ENCODE assay signal across 12 mouse cellular contexts in the genomic region with DNA sequence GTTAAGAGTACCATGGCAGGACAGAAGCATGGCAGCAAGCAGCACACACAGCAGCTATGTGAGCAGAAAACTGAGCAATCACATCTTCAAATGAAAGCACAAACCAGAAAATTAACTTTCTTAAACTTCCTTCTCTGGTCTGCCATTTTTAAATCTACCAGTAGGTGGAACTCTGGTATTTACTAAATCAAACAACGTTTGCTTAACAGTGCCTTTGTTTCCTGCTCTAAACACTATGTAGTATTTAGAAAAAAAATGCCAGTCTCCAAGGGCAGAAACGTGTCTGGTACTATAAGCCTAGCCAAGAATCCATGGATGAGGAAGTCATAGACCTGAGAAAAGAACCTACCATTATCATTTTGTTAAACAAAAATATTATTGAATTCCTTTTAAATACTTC.
A peak's percentile ranks its signal among the peaks of the same experiment; 100 is the strongest.
DNase-seq lines count a peak whose midpoint lies in the region; ATAC-seq lines count a peak whose summit lies in the region.
"Had no signal": no experiment of that assay in that cellular context is flagged by ENCODE, and none has a peak within 500 bp of the region (broad histone marks: within the 10 kb centered on the region; RNA-seq: fewer than 3 reads in every experiment).

No protein-coding gene starts in this region.

- H3K27ac ChIP-seq in hindbrain, embryonic 14.5 days, result no peak overlapping the region
- H3K27ac ChIP-seq in hindbrain, embryonic 12.5 days, result no peak overlapping the region
- no peak overlapping the region for H3K27ac ChIP-seq in neural tube, embryonic 14.5 days (ENCODE audit: low read depth, low read length)
- H3K27ac ChIP-seq: kidney, postnatal 0 days; limb, embryonic 13.5 days had no signal

- H3K4me2 ChIP-seq in hindbrain, embryonic 14.5 days (replicated peaks), result no peak overlapping the region
- no peak overlapping the region for H3K4me2 ChIP-seq in hindbrain, embryonic 12.5 days (replicated peaks)
- H3K4me2 ChIP-seq in neural tube, embryonic 14.5 days (ENCODE audit: low read depth, low read length), result no peak overlapping the region
- H3K4me2 ChIP-seq: limb, embryonic 13.5 days had no signal

- H3K9ac ChIP-seq in hindbrain, embryonic 14.5 days, result no peak overlapping the region
- H3K9ac ChIP-seq in hindbrain, embryonic 12.5 days, result no peak overlapping the region
- no peak overlapping the region for H3K9ac ChIP-seq in neural tube, embryonic 14.5 days (replicated peaks; ENCODE audit: low read depth, low read length)
- H3K9ac ChIP-seq: limb, embryonic 13.5 days had no signal

- no peak; the same call in 1 of the 2 replicates for ATAC-seq in hindbrain, embryonic 14.5 days (ENCODE audit: low FRiP score)
- no peak for ATAC-seq in hindbrain, embryonic 12.5 days (ENCODE audit: low FRiP score)
- 0 out of 2 replicates have a peak, but pooled peaks have one; percentile 49 for ATAC-seq in neural tube, embryonic 14.5 days (ENCODE audit: low read depth)

- no peaks in the 10 kb centered on the region for H3K36me3 ChIP-seq in hindbrain, embryonic 14.5 days (replicated peaks; ENCODE audit: control insufficient read depth, insufficient read depth)
- H3K36me3 ChIP-seq in hindbrain, embryonic 12.5 days, result no peaks in the 10 kb centered on the region
- H3K36me3 ChIP-seq in neural tube, embryonic 14.5 days (ENCODE audit: control insufficient read depth, insufficient read depth, low read length), result no peaks in the 10 kb centered on the region
- H3K36me3 ChIP-seq: limb, embryonic 13.5 days had no signal

- peak; percentile 63 for DNase-seq in hindbrain, embryonic 14.5 days (ENCODE audit: low spot score)
- no peak for DNase-seq in neural tube, embryonic 10.5 days (ENCODE audit: extremely low spot score, low spot score)
- DNase-seq in brain, embryonic 18.5 days (ENCODE audit: low read depth, low spot score), result peak; percentile 1
- DNase-seq in adrenal gland, adult 8-10 months, result no peak
- DNase-seq in ovary, postnatal 14 days (ENCODE audit: low spot score), result no peak
- DNase-seq: adrenal gland, postnatal 25 days; heart, adult 11 months; thymus, postnatal 14 days had no signal

- 16% methylated on average over 2 of the region's 2 CpGs for WGBS in hindbrain, embryonic 14.5 days
- WGBS in hindbrain, embryonic 12.5 days, result 21% methylated on average over 2 of the region's 2 CpGs
- WGBS in neural tube, embryonic 14.5 days, result 31% methylated on average over 2 of the region's 2 CpGs

- no peaks in the 10 kb centered on the region for H3K4me1 ChIP-seq in hindbrain, embryonic 14.5 days (replicated peaks; ENCODE audit: control insufficient read depth, insufficient read depth, low read length)
- no peaks in the 10 kb centered on the region for H3K4me1 ChIP-seq in hindbrain, embryonic 12.5 days
- H3K4me1 ChIP-seq in neural tube, embryonic 14.5 days (ENCODE audit: control insufficient read depth, insufficient read depth, low read length), result no peaks in the 10 kb centered on the region
- H3K4me1 ChIP-seq: limb, embryonic 13.5 days had no signal

- H3K4me3 ChIP-seq in hindbrain, embryonic 14.5 days (replicated peaks; ENCODE audit: low read length), result no peak overlapping the region
- no peak overlapping the region for H3K4me3 ChIP-seq in hindbrain, embryonic 12.5 days
- no peak overlapping the region for H3K4me3 ChIP-seq in neural tube, embryonic 14.5 days (ENCODE audit: low read depth, low read length)
- H3K4me3 ChIP-seq: limb, embryonic 13.5 days had no signal

- no peaks in the 10 kb centered on the region for H3K27me3 ChIP-seq in hindbrain, embryonic 14.5 days (ENCODE audit: control insufficient read depth, insufficient read depth, low read length)
- H3K27me3 ChIP-seq in hindbrain, embryonic 12.5 days, result no peaks in the 10 kb centered on the region
- no peaks in the 10 kb centered on the region for H3K27me3 ChIP-seq in neural tube, embryonic 14.5 days (ENCODE audit: control insufficient read depth, insufficient read depth, low read length)
- H3K27me3 ChIP-seq: limb, embryonic 13.5 days had no signal

- H3K9me3 ChIP-seq in hindbrain, embryonic 14.5 days (ENCODE audit: control insufficient read depth, low read length), result no peaks in the 10 kb centered on the region
- H3K9me3 ChIP-seq in hindbrain, embryonic 12.5 days (replicated peaks), result no peaks in the 10 kb centered on the region
- H3K9me3 ChIP-seq in neural tube, embryonic 14.5 days (ENCODE audit: control insufficient read depth, low read length), result no peaks in the 10 kb centered on the region
- H3K9me3 ChIP-seq: limb, embryonic 13.5 days had no signal

Comparison
In these comparisons a context has a peak if more than half of its experiments do, and no peak if none do; other contexts are left out.
1. DNase-seq: peak in hindbrain, embryonic 14.5 days (single experiment) and brain, embryonic 18.5 days (single experiment); none in neural tube, embryonic 10.5 days (single experiment), adrenal gland, adult 8-10 months (single experiment) and ovary, postnatal 14 days (single experiment).